Mouse (Mus musculus) midbrain, embryonic 15.5 days (tissue): ENCODE data around the gene Tmem210. TPM values are rescaled to one million over a fixed set of nuclear protein-coding genes. Genes with fewer than 3 reads are reported as not detected.
A peak's percentile ranks its signal among the peaks of the same experiment; 100 is the strongest.

Source experiments
- ATAC-seq: fragments of 200-750 bp; cut with Nextera tagmentation; replicated peaks from 2 replicates; pipeline ENCODE4 v1.8.0; 2017; ENCODE audit warnings: moderate TSS enrichment
- H3K27ac ChIP-seq: fragments of 300-500 bp; sonication (generic); 2 replicates; pipeline ENCODE4 v1.5.1; 2015; ENCODE audit warnings: mild to moderate bottlenecking, inconsistent platforms
- H3K27me3 ChIP-seq: fragments of 300-500 bp; sonication (generic); replicated peaks from 2 replicates; pipeline ENCODE4 v1.6.1; 2015; ENCODE audit warnings: inconsistent platforms
- H3K36me3 ChIP-seq: fragments of 300-500 bp; sonication (generic); replicated peaks from 2 replicates; pipeline ENCODE4 v1.6.1; 2015; ENCODE audit warnings: inconsistent platforms
- H3K4me1 ChIP-seq: fragments of 300-500 bp; sonication (generic); 2 replicates; pipeline ENCODE4 v1.6.1; 2015; ENCODE audit warnings: inconsistent platforms
- H3K4me2 ChIP-seq: fragments of 300-500 bp; sonication (generic); 2 replicates; pipeline ENCODE4 v1.6.1; 2015; ENCODE audit warnings: inconsistent platforms, mild to moderate bottlenecking, moderate library complexity
- H3K4me3 ChIP-seq: fragments of 300-500 bp; sonication (generic); 2 replicates; pipeline ENCODE4 v1.5.1; 2015; ENCODE audit warnings: mild to moderate bottlenecking, inconsistent platforms
- H3K9ac ChIP-seq: fragments of 300-500 bp; sonication (generic); 2 replicates; pipeline ENCODE4 v1.6.1; 2015; ENCODE audit warnings: mild to moderate bottlenecking, inconsistent platforms
- H3K9me3 ChIP-seq: fragments of 300-500 bp; sonication (generic); 2 replicates; pipeline ENCODE4 v1.6.1; 2016; ENCODE audit warnings: inconsistent platforms
- WGBS: fragments of 180-500 bp; shearing (Covaris S2); methylation state at CpG from one replicate; pipeline ENCODE4 v1.1.7; 2015; ENCODE audit warnings: mixed read lengths; 5-methylcytosine and 5-hydroxymethylcytosine counted together
- polyA plus RNA-seq: library from polyadenylated mRNA; unstranded; fragments of >200 nt; fragmentation: Nextera tagmentation; extraction: Ambion mirVana; gene quantifications from 2 replicates; pipeline ENCODE4 v1.2.1, GENCODE M21; 2015

Gene Tmem210
- polyA plus RNA-seq, 1 experiment from 2014 or later: not detected

DNA sequence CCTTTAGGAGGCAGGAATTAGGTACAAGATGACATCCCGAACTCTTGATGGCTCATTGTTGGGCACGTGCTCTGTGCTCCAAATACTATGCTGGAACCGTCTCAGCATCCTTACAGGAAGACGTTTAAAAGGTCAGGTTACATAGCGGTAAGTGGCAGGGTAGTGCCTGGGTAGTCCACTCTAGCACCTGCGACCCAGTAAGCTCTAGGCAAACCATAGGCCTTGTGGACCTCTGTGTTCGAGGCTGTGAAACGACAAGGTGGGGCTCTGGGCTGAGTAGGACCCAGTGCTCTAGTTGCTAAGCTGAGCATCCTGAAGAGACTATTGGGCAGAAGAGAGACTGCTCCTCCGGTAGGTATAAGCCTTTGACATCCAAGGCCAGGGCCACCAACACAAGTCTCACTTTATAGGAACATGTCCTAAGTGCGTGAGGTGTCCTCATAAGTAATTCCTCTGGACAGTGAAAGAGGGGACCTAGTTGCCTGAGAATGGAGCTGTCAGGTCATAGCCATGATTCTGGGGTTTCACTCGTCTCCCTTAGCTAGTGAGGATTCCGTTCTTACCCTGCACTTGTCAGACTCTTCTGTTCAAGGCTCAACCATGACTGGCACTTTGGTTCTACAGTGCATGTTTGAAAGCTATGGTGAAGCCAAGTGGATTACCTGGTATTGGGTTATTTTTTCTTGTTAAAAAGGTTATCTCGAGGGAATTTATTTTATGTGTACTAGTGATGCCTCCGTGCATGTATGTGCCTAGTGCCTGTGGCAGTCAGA is 17.8 kb downstream of the Tmem210 start:
- H3K27ac ChIP-seq: peak overlapping the region; percentile 73
- WGBS: 50% methylated on average over 14 of the region's 14 CpGs
- no peaks in the 10 kb centered on the region for H3K9me3 ChIP-seq
- H3K27me3 ChIP-seq: peaks cover 50% of the 10 kb centered on the region
- peak overlapping the region; percentile 62 for H3K9ac ChIP-seq
- peaks cover 17% of the 10 kb centered on the region for H3K4me1 ChIP-seq
- ATAC-seq: peak; percentile 12; the same call in 1 of the 2 replicates
- H3K4me2 ChIP-seq: peak overlapping the region; percentile 77
- H3K36me3 ChIP-seq: peaks cover 9% of the 10 kb centered on the region; the same call in 1 of the 2 replicates
- peak overlapping the region; percentile 44 for H3K4me3 ChIP-seq

- H3K4me3 ChIP-seq: no peak overlapping the region
- no peak overlapping the region for H3K4me2 ChIP-seq
- H3K27me3 ChIP-seq: peaks cover 87% of the 10 kb centered on the region
- peaks cover 22% of the 10 kb centered on the region; the same call in 1 of the 2 replicates for H3K36me3 ChIP-seq
- no peak for ATAC-seq
- WGBS: 58% methylated on average over 10 of the region's 10 CpGs
- H3K27ac ChIP-seq: no peak overlapping the region
- H3K9ac ChIP-seq: no peak overlapping the region
- H3K4me1 ChIP-seq: peaks cover 6% of the 10 kb centered on the region
- no peaks in the 10 kb centered on the region for H3K9me3 ChIP-seq
Measured at GRCm38 (mm10) chr2:25310180-25310579, 22.2 kb downstream of the Tmem210 start.

GRCm38 (mm10) chr2:25310969-25311368 is 23.0 kb downstream of the Tmem210 start:
- Histone ChIP-seq H3K9me3 (no peaks in the 10 kb centered on the region), H3K9ac (no peak overlapping the region), H3K4me3 (no peak overlapping the region), H3K27ac (no peak overlapping the region), H3K4me2 (no peak overlapping the region), H3K4me1 (no peaks in the 10 kb centered on the region), H3K36me3 (peaks cover 22% of the 10 kb centered on the region; the same call in 1 of the 2 replicates), H3K27me3 (peaks cover 95% of the 10 kb centered on the region)
- 7% methylated on average over 22 of the region's 22 CpGs for whole genome bisulfite sequencing
- 0 out of 2 replicates have a peak, but pooled peaks have one; percentile 27 for ATAC-seq

GRCm38 (mm10) chr2:25311491-25311891 is 23.5 kb downstream of the Tmem210 start:
- H3K27ac ChIP-seq: no peak overlapping the region
- no peak overlapping the region for H3K4me2 ChIP-seq
- 8% methylated on average over 11 of the region's 11 CpGs for WGBS
- peaks cover 22% of the 10 kb centered on the region; the same call in 1 of the 2 replicates for H3K36me3 ChIP-seq
- H3K9me3 ChIP-seq: no peaks in the 10 kb centered on the region
- 0 out of 2 replicates have a peak, but pooled peaks have one; percentile 25 for ATAC-seq
- peaks cover 96% of the 10 kb centered on the region for H3K27me3 ChIP-seq
- no peak overlapping the region for H3K9ac ChIP-seq
- no peak overlapping the region for H3K4me3 ChIP-seq
- H3K4me1 ChIP-seq: no peaks in the 10 kb centered on the region

DNA sequence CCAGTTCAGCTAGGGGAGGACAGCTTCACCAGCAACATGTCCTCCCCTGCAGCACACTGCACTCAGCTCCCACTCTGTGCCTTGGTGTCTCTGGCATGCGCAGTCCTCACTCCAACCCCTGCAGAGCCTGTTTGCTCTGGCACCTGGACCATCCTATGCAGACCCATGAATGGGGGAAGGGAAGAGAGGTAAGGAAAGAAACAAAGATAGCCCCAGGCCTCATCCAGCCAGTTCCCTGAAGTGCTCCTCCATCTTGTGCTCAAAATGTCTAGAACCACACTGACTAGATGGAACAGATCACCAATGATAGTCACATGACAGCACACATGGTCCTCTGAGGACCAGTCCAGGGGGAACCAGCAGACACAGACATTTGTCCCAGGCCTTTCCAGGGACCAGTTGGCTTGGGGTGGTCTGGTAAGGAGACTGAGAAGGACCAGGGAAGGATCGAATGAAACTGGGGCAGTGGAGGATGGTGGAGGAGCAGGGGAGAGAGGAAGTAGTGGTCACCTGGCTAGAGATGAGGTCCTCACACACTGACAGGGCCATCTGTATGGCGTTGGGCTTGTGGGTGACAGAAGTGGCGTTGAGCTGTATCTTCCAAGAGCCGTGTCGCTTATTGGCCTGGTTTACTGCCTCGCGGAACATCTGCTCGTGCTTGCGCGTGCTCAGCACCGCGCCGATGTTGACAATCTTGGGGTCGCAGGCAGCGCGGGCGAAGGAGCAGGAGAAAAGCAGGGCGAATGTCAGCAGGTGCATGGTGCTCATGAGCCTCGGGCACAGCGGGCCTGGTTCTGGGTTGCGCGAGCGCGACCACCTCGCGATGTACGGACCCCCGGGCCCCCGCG is 30.4 kb downstream of the Tmem210 start:
- 5% methylated on average over 31 of the region's 31 CpGs for WGBS

DNA sequence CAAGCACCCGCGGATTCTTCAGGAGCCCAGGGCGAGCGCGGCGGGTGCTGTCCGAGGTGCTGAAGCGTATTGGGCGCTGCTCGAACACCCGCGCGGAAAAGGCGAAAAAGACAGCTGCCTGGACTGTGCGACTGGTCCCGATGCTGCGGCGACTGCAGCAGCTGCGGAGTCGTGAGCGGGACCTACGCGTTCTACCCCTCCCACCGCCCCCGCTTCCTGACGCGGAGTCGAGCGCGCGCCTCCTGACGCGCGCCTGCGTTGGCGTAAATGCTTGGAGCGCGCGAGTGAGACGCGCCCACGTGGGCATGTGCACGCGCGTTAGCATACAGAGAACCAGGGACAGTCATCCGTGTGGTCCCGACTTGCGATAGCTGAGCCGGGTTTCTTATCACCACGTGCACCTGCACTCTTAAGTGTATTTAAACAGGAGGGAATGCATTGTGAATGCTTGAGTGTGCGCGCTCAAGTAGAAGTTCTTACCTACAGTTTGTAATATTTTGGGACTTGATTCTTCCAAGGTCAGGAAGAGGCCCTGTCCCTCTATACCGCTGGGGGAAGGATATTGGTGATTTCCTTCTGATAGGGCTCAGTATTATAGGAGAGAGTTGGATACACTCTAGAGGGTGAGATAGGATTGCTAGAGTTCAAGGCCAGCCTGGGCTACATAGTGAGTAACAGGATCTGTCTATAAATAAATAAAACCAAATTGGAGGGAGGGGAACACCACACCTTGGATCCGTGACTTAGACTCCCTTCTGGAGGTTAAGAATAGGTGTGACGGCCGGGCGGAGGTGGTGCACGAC is 31.2 kb downstream of the Tmem210 start, which contains the start of gene Grin1:
Gene Grin1, minus strand, starts transcription at position 217 of the 803 bp plus-strand sequence.
- H3K4me2 ChIP-seq: peak within 1 kb of the TSS; percentile 61
- H3K4me3 ChIP-seq: peak within 1 kb of the TSS; percentile 53
- H3K9ac ChIP-seq: peak within 1 kb of the TSS; percentile 65
- peak; percentile 87 for ATAC-seq
- no peaks in the 10 kb centered on the region for H3K36me3 ChIP-seq
- H3K27ac ChIP-seq: peak within 1 kb of the TSS; percentile 82
- H3K4me1 ChIP-seq: peaks cover 24% of the 10 kb centered on the region
- peaks cover 45% of the 10 kb centered on the region for H3K27me3 ChIP-seq
- H3K9me3 ChIP-seq: no peaks in the 10 kb centered on the region
- 8% methylated on average over 58 of the region's 58 CpGs for WGBS

More for the DNA sequence above, 30.4 kb downstream of the Tmem210 start:
- H3K4me3 ChIP-seq: peak overlapping the region; percentile 53
- H3K9me3 ChIP-seq: no peaks in the 10 kb centered on the region
- H3K4me2 ChIP-seq: peak overlapping the region; percentile 61
- H3K27me3 ChIP-seq: peaks cover 53% of the 10 kb centered on the region
- peak overlapping the region; percentile 65 for H3K9ac ChIP-seq
- peak; percentile 74 for ATAC-seq
- peak overlapping the region; percentile 82 for H3K27ac ChIP-seq
- H3K4me1 ChIP-seq: peaks cover 24% of the 10 kb centered on the region
- H3K36me3 ChIP-seq: peaks cover 1% of the 10 kb centered on the region; the same call in 1 of the 2 replicates

GRCm38 (mm10) chr2:25320084-25320483 is 32.1 kb downstream of the Tmem210 start:
- H3K36me3 ChIP-seq: no peaks in the 10 kb centered on the region
- H3K27ac ChIP-seq: no peak overlapping the region
- no peak overlapping the region for H3K9ac ChIP-seq
- no peak overlapping the region for H3K4me2 ChIP-seq
- peaks cover 36% of the 10 kb centered on the region for H3K27me3 ChIP-seq
- 41% methylated on average over 2 of the region's 2 CpGs for WGBS
- no peak for ATAC-seq
- H3K4me1 ChIP-seq: peaks cover 24% of the 10 kb centered on the region
- H3K9me3 ChIP-seq: no peaks in the 10 kb centered on the region
- no peak overlapping the region for H3K4me3 ChIP-seq

- Histone ChIP-seq H3K9me3 (no peaks in the 10 kb centered on the region), H3K27ac (no peak overlapping the region), H3K4me3 (no peak overlapping the region), H3K9ac (no peak overlapping the region), H3K27me3 (peaks cover 6% of the 10 kb centered on the region), H3K4me1 (peaks cover under 1% of the 10 kb centered on the region; the same call in 1 of the 2 replicates), H3K4me2 (no peak overlapping the region), H3K36me3 (no peaks in the 10 kb centered on the region)
- 76% methylated on average over 2 of the region's 2 CpGs for WGBS
- ATAC-seq: no peak
Measured at GRCm38 (mm10) chr2:25326036-25326435, 38.1 kb downstream of the Tmem210 start.

DNA sequence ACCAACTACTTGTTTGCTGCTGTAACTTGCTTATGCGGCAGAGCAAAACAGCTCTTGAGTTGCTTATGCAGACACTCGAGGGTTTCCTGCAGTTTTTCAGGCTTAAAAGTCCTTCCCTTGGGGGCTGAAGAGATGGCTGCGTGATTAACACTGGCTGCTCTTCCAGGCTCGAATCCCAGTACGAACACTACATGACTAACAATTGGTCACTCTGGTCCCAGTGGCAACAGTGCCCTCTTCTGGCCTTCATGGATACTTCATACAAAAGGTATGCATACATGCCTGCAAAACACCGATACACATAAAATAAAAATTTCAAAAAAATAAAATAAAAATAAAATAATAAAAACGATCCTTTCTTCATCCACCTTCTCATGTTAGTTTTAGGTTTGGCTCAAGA is 40.5 kb downstream of the Tmem210 start:
- no peaks in the 10 kb centered on the region for H3K36me3 ChIP-seq
- WGBS: 37% methylated on average over 7 of the region's 7 CpGs
- H3K27me3 ChIP-seq: no peaks in the 10 kb centered on the region
- no peak overlapping the region for H3K9ac ChIP-seq
- no peak for ATAC-seq
- no peak overlapping the region for H3K27ac ChIP-seq
- peaks cover 15% of the 10 kb centered on the region for H3K4me1 ChIP-seq
- H3K9me3 ChIP-seq: no peaks in the 10 kb centered on the region
- H3K4me3 ChIP-seq: no peak overlapping the region
- H3K4me2 ChIP-seq: no peak overlapping the region

DNA sequence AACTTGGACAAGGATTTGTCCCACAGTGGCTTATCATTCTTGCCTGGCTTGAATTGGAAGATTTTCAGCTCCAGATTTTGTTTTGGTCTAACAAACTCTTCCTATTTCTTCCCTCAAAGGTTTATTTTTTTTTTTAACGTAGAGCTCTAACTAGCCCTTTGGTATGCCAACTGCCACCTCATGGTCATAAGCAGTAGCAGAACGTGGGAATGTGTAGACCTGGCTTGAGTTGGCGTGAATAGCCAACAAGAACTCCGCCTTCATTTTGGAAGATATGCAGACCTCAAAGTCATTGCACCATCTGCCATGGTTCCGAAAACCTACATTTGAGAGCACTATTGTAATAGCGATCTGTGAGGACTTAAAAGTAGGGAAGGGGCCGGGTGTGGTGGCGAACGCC is 43.5 kb downstream of the Tmem210 start:
- ATAC-seq: no peak
- Histone ChIP-seq H3K9me3 (no peaks in the 10 kb centered on the region), H3K4me3 (peak overlapping the region; percentile 68), H3K36me3 (peaks cover 22% of the 10 kb centered on the region; the same call in 1 of the 2 replicates), H3K9ac (no peak overlapping the region), H3K4me1 (peaks cover 33% of the 10 kb centered on the region), H3K27me3 (no peaks in the 10 kb centered on the region), H3K27ac (no peak overlapping the region), H3K4me2 (peak overlapping the region; percentile 73)
- WGBS: 63% methylated on average over 9 of the region's 9 CpGs

DNA sequence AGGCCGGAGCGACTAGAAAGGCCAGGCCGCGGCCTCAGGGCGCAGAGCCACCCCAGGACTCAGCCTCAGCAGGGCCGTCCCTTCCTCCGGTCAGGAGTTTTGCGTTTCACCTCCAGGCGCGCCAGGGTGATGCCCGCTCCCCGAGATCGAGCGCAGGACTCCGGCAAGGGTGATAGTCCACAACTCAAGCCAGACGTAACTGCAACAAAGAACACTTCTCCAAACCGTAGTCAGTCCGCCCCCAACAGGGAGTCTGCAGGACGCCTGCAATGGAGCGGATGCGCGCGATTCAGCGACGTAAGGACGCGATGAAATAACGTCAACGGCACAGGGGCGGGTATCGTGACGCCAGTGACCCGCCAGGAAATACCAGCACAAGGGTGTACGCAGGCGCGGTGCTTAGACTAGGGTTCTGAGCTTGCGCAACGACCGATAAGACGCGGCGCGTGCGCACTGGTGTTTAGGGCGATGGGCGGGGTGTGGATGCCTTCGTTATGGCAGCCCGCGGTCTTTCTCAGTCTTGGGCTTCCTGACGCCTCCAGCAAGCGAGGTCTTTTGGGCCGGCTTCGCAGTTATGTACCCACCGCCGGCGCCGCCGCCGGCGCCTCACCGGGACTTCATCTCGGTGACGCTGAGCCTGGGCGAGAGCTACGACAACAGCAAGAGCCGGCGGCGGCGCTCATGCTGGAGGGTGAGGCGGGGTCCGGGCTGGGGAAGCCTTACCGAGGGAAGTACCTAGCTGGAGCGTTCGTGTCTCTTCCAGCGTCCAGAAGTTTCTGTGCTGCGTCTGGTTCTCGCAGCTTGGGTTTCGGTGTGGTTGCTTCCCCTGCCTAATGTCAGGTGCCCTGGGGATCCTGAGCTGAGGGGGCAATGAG is 44.6 kb downstream of the Tmem210 start, which contains the start of gene Man1b1:
Gene Man1b1, plus strand, starts transcription at position 53 of the 875 bp plus-strand sequence.
- Histone ChIP-seq H3K36me3 (peaks cover 32% of the 10 kb centered on the region; the same call in 1 of the 2 replicates), H3K9me3 (no peaks in the 10 kb centered on the region), H3K27ac (peak within 1 kb of the TSS; percentile 80), H3K9ac (peak within 1 kb of the TSS; percentile 74), H3K4me3 (peak within 1 kb of the TSS; percentile 68), H3K4me2 (peak within 1 kb of the TSS; percentile 85), H3K27me3 (no peaks in the 10 kb centered on the region), H3K4me1 (peaks cover 33% of the 10 kb centered on the region)
- under 1% methylated on average over 78 of the region's 78 CpGs for WGBS
- ATAC-seq: peak; percentile 98
